17 mouse cellular contexts compared by ENCODE assay signal in genomic region chr13:38779984-38780629, GRCm38 (mm10).
DNase-seq lines count a peak whose midpoint lies in the region; ATAC-seq and TF ChIP-seq lines count a peak whose summit lies in the region.
"Had no signal": no experiment of that assay in that cellular context is flagged by ENCODE, and none has a peak within 500 bp of the region (broad histone marks: within the 10 kb centered on the region; RNA-seq: fewer than 3 reads in every experiment).

No protein-coding gene starts in this region.

- no peak overlapping the region for H3K27ac ChIP-seq in forebrain, embryonic 14.5 days (ENCODE audit: low read depth, low read length)
- H3K27ac ChIP-seq in forebrain, embryonic 10.5 days, result no peak overlapping the region
- peak overlapping the region; percentile 72 for H3K27ac ChIP-seq in hindbrain, embryonic 13.5 days
- H3K27ac ChIP-seq in midbrain, embryonic 12.5 days (replicated peaks), result peak overlapping the region; percentile 61; the same call in 1 of the 2 replicates
- H3K27ac ChIP-seq in forebrain, postnatal 0 days (ENCODE audit: low read depth, low read length), result no peak overlapping the region
- H3K27ac ChIP-seq: forebrain, embryonic 12.5 days; limb, embryonic 15.5 days; liver, embryonic 15.5 days; macrophage; neural tube, embryonic 12.5 days; stomach, embryonic 15.5 days had no signal

- no peaks in the 10 kb centered on the region for H3K36me3 ChIP-seq in forebrain, embryonic 14.5 days (ENCODE audit: control insufficient read depth, insufficient read depth, low read length)
- H3K36me3 ChIP-seq in forebrain, embryonic 10.5 days (replicated peaks), result no peaks in the 10 kb centered on the region
- no peaks in the 10 kb centered on the region for H3K36me3 ChIP-seq in hindbrain, embryonic 13.5 days
- no peaks in the 10 kb centered on the region for H3K36me3 ChIP-seq in midbrain, embryonic 12.5 days
- no peaks in the 10 kb centered on the region for H3K36me3 ChIP-seq in forebrain, postnatal 0 days (ENCODE audit: insufficient read depth)
- H3K36me3 ChIP-seq: forebrain, embryonic 12.5 days; limb, embryonic 15.5 days; liver, embryonic 15.5 days; neural tube, embryonic 12.5 days; stomach, embryonic 15.5 days had no signal

- H3K9me3 ChIP-seq in forebrain, embryonic 14.5 days (replicated peaks; ENCODE audit: control insufficient read depth, low read length), result no peaks in the 10 kb centered on the region
- no peaks in the 10 kb centered on the region for H3K9me3 ChIP-seq in forebrain, embryonic 10.5 days
- no peaks in the 10 kb centered on the region for H3K9me3 ChIP-seq in hindbrain, embryonic 13.5 days
- no peaks in the 10 kb centered on the region for H3K9me3 ChIP-seq in midbrain, embryonic 12.5 days
- no peaks in the 10 kb centered on the region for H3K9me3 ChIP-seq in forebrain, postnatal 0 days (ENCODE audit: low read length)
- H3K9me3 ChIP-seq: forebrain, embryonic 12.5 days; limb, embryonic 15.5 days; liver, embryonic 15.5 days; neural tube, embryonic 12.5 days; stomach, embryonic 15.5 days had no signal

- WGBS in forebrain, embryonic 14.5 days, result 58% methylated on average over 14 of the region's 14 CpGs
- 65% methylated on average over 14 of the region's 14 CpGs for WGBS in forebrain, embryonic 10.5 days
- 28% methylated on average over 14 of the region's 14 CpGs for WGBS in hindbrain, embryonic 13.5 days
- 38% methylated on average over 14 of the region's 14 CpGs for WGBS in midbrain, embryonic 12.5 days
- 53% methylated on average over 14 of the region's 14 CpGs for WGBS in forebrain, postnatal 0 days

- DNase-seq in forebrain, embryonic 14.5 days (ENCODE audit: low spot score), result peak; percentile 17
- no peak for DNase-seq in forebrain, embryonic 10.5 days (ENCODE audit: extremely low spot score, low spot score)
- peak; percentile 55 for DNase-seq in retina, postnatal 1 day
- no peak for DNase-seq in frontal cortex, postnatal 25 days (ENCODE audit: low spot score in 2 of 2)
- DNase-seq in forebrain, postnatal 0 days, result no peak
- DNase-seq in gastrocnemius, postnatal 14 days, result no peak
- DNase-seq: cerebellum, adult 9-10 months; gastrocnemius, postnatal 36 days; kidney, adult 11 months had no signal

- H3K4me3 ChIP-seq in forebrain, embryonic 14.5 days (ENCODE audit: low read depth, low read length), result no peak overlapping the region
- no peak overlapping the region for H3K4me3 ChIP-seq in forebrain, embryonic 10.5 days
- no peak overlapping the region for H3K4me3 ChIP-seq in hindbrain, embryonic 13.5 days
- H3K4me3 ChIP-seq in midbrain, embryonic 12.5 days, result no peak overlapping the region
- H3K4me3 ChIP-seq in forebrain, postnatal 0 days (ENCODE audit: low read depth, low read length), result no peak overlapping the region
- H3K4me3 ChIP-seq: forebrain, embryonic 12.5 days; limb, embryonic 15.5 days; liver, embryonic 15.5 days; neural tube, embryonic 12.5 days; stomach, embryonic 15.5 days had no signal

- H3K9ac ChIP-seq in forebrain, embryonic 14.5 days (ENCODE audit: low read length), result no peak overlapping the region
- H3K9ac ChIP-seq in hindbrain, embryonic 13.5 days, result no peak overlapping the region
- H3K9ac ChIP-seq in midbrain, embryonic 12.5 days (replicated peaks), result no peak overlapping the region
- H3K9ac ChIP-seq in forebrain, postnatal 0 days, result no peak overlapping the region
- H3K9ac ChIP-seq: forebrain, embryonic 12.5 days; limb, embryonic 15.5 days; liver, embryonic 15.5 days; neural tube, embryonic 12.5 days; stomach, embryonic 15.5 days had no signal

- intact Hi-C loops in gastrocnemius, postnatal 14 days (cut with DNase I; ENCODE audit: low total_unique reads), result no loop called here

- TF ChIP-seq CTCF in forebrain, postnatal 0 days (IDR thresholded peaks at IDR 0.05; ENCODE audit: low read depth), result no peak

- H3K27me3 ChIP-seq in forebrain, embryonic 14.5 days (replicated peaks; ENCODE audit: control insufficient read depth, insufficient read depth, low read length), result no peaks in the 10 kb centered on the region
- H3K27me3 ChIP-seq in forebrain, embryonic 10.5 days (ENCODE audit: poor library complexity, severe bottlenecking), result no peaks in the 10 kb centered on the region
- H3K27me3 ChIP-seq in hindbrain, embryonic 13.5 days, result no peaks in the 10 kb centered on the region
- H3K27me3 ChIP-seq in midbrain, embryonic 12.5 days, result 0 out of 2 replicates have a peak, but pooled peaks cover 4% of the 10 kb centered on the region
- no peaks in the 10 kb centered on the region for H3K27me3 ChIP-seq in forebrain, postnatal 0 days (ENCODE audit: insufficient read depth, low read length)
- H3K27me3 ChIP-seq: forebrain, embryonic 12.5 days; limb, embryonic 15.5 days; liver, embryonic 15.5 days; neural tube, embryonic 12.5 days; stomach, embryonic 15.5 days had no signal

- H3K4me1 ChIP-seq in forebrain, embryonic 14.5 days (ENCODE audit: control insufficient read depth, insufficient read depth, low read length), result no peaks in the 10 kb centered on the region
- peaks cover 13% of the 10 kb centered on the region for H3K4me1 ChIP-seq in forebrain, embryonic 10.5 days
- H3K4me1 ChIP-seq in hindbrain, embryonic 13.5 days (replicated peaks), result peaks cover 36% of the 10 kb centered on the region
- H3K4me1 ChIP-seq in midbrain, embryonic 12.5 days, result peaks cover 12% of the 10 kb centered on the region
- H3K4me1 ChIP-seq in forebrain, postnatal 0 days (ENCODE audit: insufficient read depth), result no peaks in the 10 kb centered on the region
- H3K4me1 ChIP-seq: limb, embryonic 15.5 days; liver, embryonic 15.5 days; stomach, embryonic 15.5 days had no signal

- no peak overlapping the region for H3K4me2 ChIP-seq in forebrain, embryonic 14.5 days (ENCODE audit: low read length)
- H3K4me2 ChIP-seq in hindbrain, embryonic 13.5 days, result no peak overlapping the region
- no peak overlapping the region for H3K4me2 ChIP-seq in midbrain, embryonic 12.5 days (replicated peaks)
- H3K4me2 ChIP-seq in forebrain, postnatal 0 days (ENCODE audit: low read depth), result no peak overlapping the region
- H3K4me2 ChIP-seq: forebrain, embryonic 12.5 days; limb, embryonic 15.5 days; liver, embryonic 15.5 days; neural tube, embryonic 12.5 days; stomach, embryonic 15.5 days had no signal

- no peak for ATAC-seq in forebrain, embryonic 14.5 days
- ATAC-seq in hindbrain, embryonic 13.5 days (ENCODE audit: low FRiP score), result no peak
- peak; percentile 58; the same call in 1 of the 2 replicates for ATAC-seq in midbrain, embryonic 12.5 days (ENCODE audit: low FRiP score, low read depth)
- ATAC-seq in forebrain, postnatal 0 days, result no peak

Comparison
In these comparisons a context has a peak if more than half of its experiments do, and no peak if none do; other contexts are left out.
1. DNase-seq: peak in forebrain, embryonic 14.5 days (single experiment) and retina, postnatal 1 day (single experiment); none in forebrain, embryonic 10.5 days (single experiment), frontal cortex, postnatal 25 days (0 of 2), forebrain, postnatal 0 days (single experiment) and gastrocnemius, postnatal 14 days (single experiment).
2. H3K27ac ChIP-seq: peak in hindbrain, embryonic 13.5 days (single experiment) and midbrain, embryonic 12.5 days (single experiment); none in forebrain, embryonic 14.5 days (single experiment), forebrain, embryonic 10.5 days (single experiment) and forebrain, postnatal 0 days (single experiment).